Mouse (Mus musculus): Measurements from ENCODE around the gene Ppp1r11. TPM values are rescaled to one million over a fixed set of nuclear protein-coding genes. Genes with fewer than 3 reads are reported as not detected.
"Not testable (repeated sequence)": the region's sequence is repeated elsewhere in the genome, so short reads cannot be mapped to it uniquely, and the experiment has no call there.

Ppp1r11 gene
- total and polyA plus RNA-seq, 3 experiments = 113 to 247 (median 113) TPM

DNA sequence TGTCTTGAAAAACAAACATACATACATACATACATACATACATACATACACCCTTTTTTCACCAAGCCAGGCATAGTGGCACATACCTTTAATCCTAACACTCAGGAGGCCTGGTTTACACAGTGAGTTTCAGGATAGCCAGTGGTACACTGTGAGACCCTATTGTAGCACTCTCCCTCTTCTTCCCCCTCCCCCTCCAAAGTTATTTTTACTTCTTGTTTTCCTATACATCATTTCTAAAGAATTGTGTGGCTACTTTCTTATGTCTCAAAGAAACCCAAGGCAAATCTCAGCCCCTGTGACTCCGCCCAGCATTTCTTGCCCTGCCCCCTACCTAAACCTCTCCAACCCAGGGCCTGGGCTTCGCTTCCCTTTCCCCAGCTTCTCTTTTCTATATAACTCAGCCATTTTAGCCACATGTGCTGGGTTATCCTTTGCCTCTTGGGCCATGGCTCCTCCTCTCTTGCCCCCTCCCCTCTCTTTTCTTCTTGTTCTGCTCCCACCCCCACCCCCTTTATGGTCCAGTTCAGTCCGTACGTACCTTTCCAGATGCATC lies 42.3 kb upstream of the Ppp1r11 start:
- Histone ChIP-seq H3K27me3 (ENCODE audit: insufficient read depth, low read length) (no peaks in the 10 kb centered on the region), H3K4me3 (ENCODE audit: low read depth, low read length) (no peak overlapping the region), H3K4me1 (ENCODE audit: insufficient read depth, low read depth, low read length) (no peaks in the 10 kb centered on the region; the same call in 1 of the 2 replicates), H3K36me3 (replicated peaks) (no peaks in the 10 kb centered on the region), H3K9me3 (replicated peaks) (no peaks in the 10 kb centered on the region)
- no peak for TF ChIP-seq GATA1 (IDR thresholded peaks at IDR 0.05; ENCODE audit: borderline replicate concordance, low read length)
- no peak for TF ChIP-seq GATA2 (IDR thresholded peaks at IDR 0.05; ENCODE audit: borderline replicate concordance, low read depth, low read length)
- no peak for TF ChIP-seq CTCF (IDR thresholded peaks at IDR 0.05; ENCODE audit: low read depth, low read length)
- no peak for TF ChIP-seq TAL1 (conservative IDR thresholded peaks at IDR 0.05; ENCODE audit: low read depth, low read length)
- no peak for TF ChIP-seq POLR2AphosphoS5 (IDR thresholded peaks at IDR 0.05; ENCODE audit: insufficient replicate concordance, low read depth, low read length)
- ATAC-seq (ENCODE audit: extremely low read depth, insufficient number of reproducible peaks, low FRiP score, poor library complexity, severe bottlenecking) (no peak), DNase-seq (ENCODE audit: low spot score) (no peak)

DNA sequence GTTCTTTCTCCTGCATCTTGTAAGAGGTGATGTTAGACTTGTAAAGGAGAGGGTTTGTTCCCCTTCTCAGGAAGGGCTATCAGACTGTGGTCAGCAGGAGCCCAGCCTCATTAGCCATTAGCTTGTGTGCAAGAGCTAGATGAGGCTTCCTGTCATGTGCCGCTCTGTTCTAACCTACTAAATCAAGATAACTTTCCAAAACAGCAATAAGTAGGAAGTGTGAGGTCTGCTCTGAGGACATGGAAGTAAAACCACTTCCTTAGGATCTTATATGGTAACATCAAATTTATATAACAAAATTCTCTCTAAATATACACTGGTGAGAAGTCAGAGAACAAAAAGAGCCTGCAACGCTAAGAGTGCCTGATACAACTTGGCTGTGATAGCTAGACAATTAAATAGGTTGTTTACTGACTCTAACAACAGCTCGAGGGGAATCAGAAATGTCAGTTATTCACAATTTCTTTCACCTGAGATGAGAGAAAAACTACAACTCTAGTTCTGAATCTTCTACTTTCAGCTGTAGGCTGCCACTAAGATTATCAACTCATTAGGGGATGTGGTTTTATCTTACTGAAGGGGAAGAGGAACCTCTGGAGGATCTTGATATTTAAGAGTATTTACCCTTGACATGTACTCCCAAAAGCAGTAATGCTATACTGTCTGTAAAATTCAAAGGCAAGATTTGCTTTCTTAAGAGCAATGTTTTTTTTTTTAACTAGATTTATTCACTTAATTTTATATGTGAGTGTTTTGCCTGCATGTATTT lies 41.0 kb upstream of the Ppp1r11 start:
- no peak for DNase-seq (ENCODE audit: low spot score)
- TF ChIP-seq CTCF (IDR thresholded peaks at IDR 0.05; ENCODE audit: low read depth, low read length) (no peak), GATA2 (IDR thresholded peaks at IDR 0.05; ENCODE audit: borderline replicate concordance, low read depth, low read length) (no peak), TAL1 (conservative IDR thresholded peaks at IDR 0.05; ENCODE audit: low read depth, low read length) (no peak), POLR2AphosphoS5 (IDR thresholded peaks at IDR 0.05; ENCODE audit: insufficient replicate concordance, low read depth, low read length) (no peak)
- Histone ChIP-seq H3K27me3 (ENCODE audit: insufficient read depth, low read length) (peaks cover 4% of the 10 kb centered on the region; the same call in 1 of the 2 replicates), H3K4me3 (ENCODE audit: low read depth, low read length) (no peak overlapping the region), H3K4me1 (ENCODE audit: insufficient read depth, low read depth, low read length) (no peaks in the 10 kb centered on the region; the same call in 1 of the 2 replicates), H3K36me3 (replicated peaks) (no peaks in the 10 kb centered on the region), H3K9me3 (replicated peaks) (no peaks in the 10 kb centered on the region)
- ATAC-seq (ENCODE audit: extremely low read depth, insufficient number of reproducible peaks, low FRiP score, poor library complexity, severe bottlenecking) = peak; percentile 77

- not testable (repeated sequence) for DNase-seq (ENCODE audit: low spot score); H3K36me3 ChIP-seq (replicated peaks); H3K27me3 ChIP-seq (ENCODE audit: insufficient read depth, low read length); H3K4me3 ChIP-seq (ENCODE audit: low read depth, low read length); H3K4me1 ChIP-seq (ENCODE audit: insufficient read depth, low read depth, low read length); ATAC-seq (ENCODE audit: extremely low read depth, insufficient number of reproducible peaks, low FRiP score, poor library complexity, severe bottlenecking); H3K9me3 ChIP-seq (replicated peaks)
Measured at GRCm38 (mm10) chr17:36990630-36991029, 39.1 kb upstream of the Ppp1r11 start.

- DNase-seq (ENCODE audit: low spot score) (no peak), ATAC-seq (ENCODE audit: extremely low read depth, insufficient number of reproducible peaks, low FRiP score, poor library complexity, severe bottlenecking) (no peak)
Measured at GRCm38 (mm10) chr17:36989437-36989836, 37.9 kb upstream of the Ppp1r11 start, which contains the start of gene H2-M5. Gene H2-M5 (minus strand): TSS chr17:36989537.

GRCm38 (mm10) chr17:36988475-36988874 lies 36.9 kb upstream of the Ppp1r11 start:
- H3K27me3 ChIP-seq (ENCODE audit: insufficient read depth, low read length) = peaks cover 7% of the 10 kb centered on the region
- H3K9me3 ChIP-seq (replicated peaks) = no peaks in the 10 kb centered on the region
- no peak overlapping the region for H3K4me3 ChIP-seq (ENCODE audit: low read depth, low read length)
- no peaks in the 10 kb centered on the region for H3K36me3 ChIP-seq (replicated peaks)
- no peak for DNase-seq (ENCODE audit: low spot score)
- no peaks in the 10 kb centered on the region; the same call in 1 of the 2 replicates for H3K4me1 ChIP-seq (ENCODE audit: insufficient read depth, low read depth, low read length)
- TF ChIP-seq GATA1 (IDR thresholded peaks at IDR 0.05; ENCODE audit: borderline replicate concordance, low read length) (no peak), GATA2 (IDR thresholded peaks at IDR 0.05; ENCODE audit: borderline replicate concordance, low read depth, low read length) (no peak), CTCF (IDR thresholded peaks at IDR 0.05; ENCODE audit: low read depth, low read length) (no peak), TAL1 (conservative IDR thresholded peaks at IDR 0.05; ENCODE audit: low read depth, low read length) (no peak), POLR2AphosphoS5 (IDR thresholded peaks at IDR 0.05; ENCODE audit: insufficient replicate concordance, low read depth, low read length) (no peak)
- no peak for ATAC-seq (ENCODE audit: extremely low read depth, insufficient number of reproducible peaks, low FRiP score, poor library complexity, severe bottlenecking)

More at GRCm38 (mm10) chr17:36989437-36989836, 37.9 kb upstream of the Ppp1r11 start, which contains the start of gene H2-M5:
- Histone ChIP-seq H3K4me1 (ENCODE audit: insufficient read depth, low read depth, low read length) (no peaks in the 10 kb centered on the region; the same call in 1 of the 2 replicates), H3K36me3 (replicated peaks) (no peaks in the 10 kb centered on the region), H3K27me3 (ENCODE audit: insufficient read depth, low read length) (peaks cover 7% of the 10 kb centered on the region), H3K9me3 (replicated peaks) (no peaks in the 10 kb centered on the region), H3K4me3 (ENCODE audit: low read depth, low read length) (no peak within 1 kb of the TSS)
- TF ChIP-seq POLR2AphosphoS5 (IDR thresholded peaks at IDR 0.05; ENCODE audit: insufficient replicate concordance, low read depth, low read length) = no peak
- TF ChIP-seq CTCF (IDR thresholded peaks at IDR 0.05; ENCODE audit: low read depth, low read length) = no peak
- no peak for TF ChIP-seq GATA1 (IDR thresholded peaks at IDR 0.05; ENCODE audit: borderline replicate concordance, low read length)
- no peak for TF ChIP-seq GATA2 (IDR thresholded peaks at IDR 0.05; ENCODE audit: borderline replicate concordance, low read depth, low read length)
- no peak for TF ChIP-seq TAL1 (conservative IDR thresholded peaks at IDR 0.05; ENCODE audit: low read depth, low read length)

- H3K9me3 ChIP-seq (replicated peaks) = no peaks in the 10 kb centered on the region
- TF ChIP-seq GATA2 (IDR thresholded peaks at IDR 0.05; ENCODE audit: borderline replicate concordance, low read depth, low read length) (no peak), GATA1 (IDR thresholded peaks at IDR 0.05; ENCODE audit: borderline replicate concordance, low read length) (no peak), CTCF (IDR thresholded peaks at IDR 0.05; ENCODE audit: low read depth, low read length) (no peak), POLR2AphosphoS5 (IDR thresholded peaks at IDR 0.05; ENCODE audit: insufficient replicate concordance, low read depth, low read length) (no peak), TAL1 (conservative IDR thresholded peaks at IDR 0.05; ENCODE audit: low read depth, low read length) (no peak)
- 0 out of 2 replicates have a peak, but pooled peaks have one; percentile 45 for ATAC-seq (ENCODE audit: extremely low read depth, insufficient number of reproducible peaks, low FRiP score, poor library complexity, severe bottlenecking)
- H3K36me3 ChIP-seq (replicated peaks) = no peaks in the 10 kb centered on the region
- no peak for DNase-seq (ENCODE audit: low spot score)
- 0 out of 2 replicates have a peak, but pooled peaks cover 8% of the 10 kb centered on the region for H3K4me1 ChIP-seq (ENCODE audit: insufficient read depth, low read depth, low read length)
- H3K27me3 ChIP-seq (ENCODE audit: insufficient read depth, low read length) = peaks cover 32% of the 10 kb centered on the region
- no peak overlapping the region for H3K4me3 ChIP-seq (ENCODE audit: low read depth, low read length)
Measured at GRCm38 (mm10) chr17:36982253-36983155, 31.0 kb upstream of the Ppp1r11 start.
